Mouse (Mus musculus): ENCODE measurements around the gene Rasgrp3. TPM values are rescaled to one million over a fixed set of nuclear protein-coding genes. Genes with fewer than 3 reads are reported as not detected.
A peak's percentile ranks its signal among the peaks of the same experiment; 100 is the strongest.
"Not testable (repeated sequence)": the region's sequence is repeated elsewhere in the genome, so short reads cannot be mapped to it uniquely, and the experiment has no call there.

The Rasgrp3 gene
- total RNA-seq, 2 experiments from 2014 or later, result 28.0 to 31.5 TPM

GRCm38 (mm10) chr17:75456096-75456495 lies 20.4 kb downstream of the Rasgrp3 start:
- intact Hi-C loops (cut with DNase I); DNase-seq: not testable (repeated sequence)

- no peak for DNase-seq
- intact Hi-C loops (cut with DNase I), result no loop called here
Measured at GRCm38 (mm10) chr17:75460621-75461020, 24.9 kb downstream of the Rasgrp3 start.

- intact Hi-C loops (cut with DNase I), result no loop called here
- no peak for DNase-seq
Measured at GRCm38 (mm10) chr17:75461771-75462170, 26.1 kb downstream of the Rasgrp3 start.

GRCm38 (mm10) chr17:75463223-75463622 lies 27.5 kb downstream of the Rasgrp3 start:
- DNase-seq; intact Hi-C loops (cut with DNase I): not testable (repeated sequence)

- no peak for DNase-seq
- intact Hi-C loops (cut with DNase I), result no loop called here
Measured at GRCm38 (mm10) chr17:75463645-75464044, 27.9 kb downstream of the Rasgrp3 start.

GRCm38 (mm10) chr17:75464331-75464982 lies 28.8 kb downstream of the Rasgrp3 start:
- no peak for DNase-seq
- intact Hi-C loops (cut with DNase I), result no loop called here

GRCm38 (mm10) chr17:75464983-75465634 lies 29.4 kb downstream of the Rasgrp3 start:
- DNase-seq, result peak; percentile 82 to 83
- intact Hi-C loops (cut with DNase I), result no loop called here

GRCm38 (mm10) chr17:75465635-75465997 lies 29.9 kb downstream of the Rasgrp3 start:
- intact Hi-C loops (cut with DNase I), result no loop called here
- DNase-seq, result no peak

GRCm38 (mm10) chr17:75466948-75467347 lies 31.3 kb downstream of the Rasgrp3 start:
- no peak for DNase-seq
- intact Hi-C loops (cut with DNase I), result no loop called here

GRCm38 (mm10) chr17:75467526-75467925 lies 31.8 kb downstream of the Rasgrp3 start:
- no peak for DNase-seq
- intact Hi-C loops (cut with DNase I), result no loop called here

GRCm38 (mm10) chr17:75468479-75469114 lies 32.9 kb downstream of the Rasgrp3 start:
- intact Hi-C loops (cut with DNase I), result no loop called here
- DNase-seq, result no peak

GRCm38 (mm10) chr17:75470325-75470724 lies 34.6 kb downstream of the Rasgrp3 start:
- intact Hi-C loops (cut with DNase I), result no loop called here
- DNase-seq, result no peak

GRCm38 (mm10) chr17:75470885-75471610 lies 35.4 kb downstream of the Rasgrp3 start:
- intact Hi-C loops (cut with DNase I), result no loop called here

GRCm38 (mm10) chr17:75471644-75472253 lies 36.1 kb downstream of the Rasgrp3 start:
- no peak for DNase-seq
- intact Hi-C loops (cut with DNase I), result no loop called here

More at GRCm38 (mm10) chr17:75470885-75471610, 35.4 kb downstream of the Rasgrp3 start:
- no peak for DNase-seq

- DNase-seq, result no peak
- intact Hi-C loops (cut with DNase I), result no loop called here
Measured at GRCm38 (mm10) chr17:75472379-75472778, 36.7 kb downstream of the Rasgrp3 start.

- DNase-seq, result no peak
- intact Hi-C loops (cut with DNase I), result no loop called here
Measured at GRCm38 (mm10) chr17:75475985-75476384, 40.3 kb downstream of the Rasgrp3 start.

- intact Hi-C loops (cut with DNase I), result no loop called here
- no peak for DNase-seq
Measured at GRCm38 (mm10) chr17:75476736-75477416, 41.2 kb downstream of the Rasgrp3 start.

GRCm38 (mm10) chr17:75477655-75478054 lies 42.0 kb downstream of the Rasgrp3 start:
- intact Hi-C loops (cut with DNase I), result no loop called here

GRCm38 (mm10) chr17:75478836-75479235 lies 43.1 kb downstream of the Rasgrp3 start:
- DNase-seq, result no peak
- intact Hi-C loops (cut with DNase I), result no loop called here

More at GRCm38 (mm10) chr17:75477655-75478054, 42.0 kb downstream of the Rasgrp3 start:
- no peak for DNase-seq

GRCm38 (mm10) chr17:75479663-75480062 lies 44.0 kb downstream of the Rasgrp3 start:
- intact Hi-C loops (cut with DNase I), result no loop called here
- DNase-seq, result no peak
